Mouse (Mus musculus) left cerebral cortex, adult 18-20 months (tissue): ENCODE measurements around the gene Apol7c. TPM values are rescaled to one million over a fixed set of nuclear protein-coding genes. Genes with fewer than 3 reads are reported as not detected.
"Not testable (repeated sequence)": the region's sequence is repeated elsewhere in the genome, so short reads cannot be mapped to it uniquely, and the experiment has no call there.

Experiments used
- DNase-seq, 2 experiments: peaks; one replicate each; pipeline ENCODE4 v3.0.0; 2021 to 2022; ENCODE audit warnings: low spot score in 2 of 2, mixed read lengths in 1 of 2
- long read RNA-seq, 2 experiments: library from polyadenylated mRNA; stranded (forward); transcript quantifications; one replicate each; pipeline ENCODE4 v2.0.0; 2021
- total RNA-seq, 2 experiments: library from RNA; stranded (reverse); gene quantifications; 2 replicates each; pipeline ENCODE4 v1.2.3; 2021

Apol7c gene
- total RNA-seq: not detected
- long read RNA-seq, experiment 1: 0 reads
- long read RNA-seq, experiment 2: 0 reads

GRCm38 (mm10) chr15:77533216-77533615 lies at the start of gene Apol7c:
TSS of gene Apol7c (minus strand) at chr15:77533316.
- no peak for DNase-seq

- peak in 1 of 2 experiments; percentile 2 for DNase-seq
Measured at GRCm38 (mm10) chr15:77581681-77582080, 48.6 kb upstream of the Apol7c start.

GRCm38 (mm10) chr15:77579311-77579710 lies 46.2 kb upstream of the Apol7c start:
- DNase-seq: no peak

GRCm38 (mm10) chr15:77578801-77579200 lies 45.7 kb upstream of the Apol7c start:
- DNase-seq: no peak

- DNase-seq: no peak
Measured at GRCm38 (mm10) chr15:77563219-77563618, 30.1 kb upstream of the Apol7c start.

- no peak for DNase-seq
Measured at GRCm38 (mm10) chr15:77561792-77562191, 28.7 kb upstream of the Apol7c start, which contains the start of gene 1700025B11Rik. TSS of gene 1700025B11Rik (minus strand) at chr15:77561892.

GRCm38 (mm10) chr15:77539221-77539620 lies 6.1 kb upstream of the Apol7c start:
- not testable (repeated sequence) for DNase-seq

- DNase-seq: peak; percentile 22 to 25
Measured at GRCm38 (mm10) chr15:77523186-77523843, 9.8 kb downstream of the Apol7c start.

- DNase-seq: not testable (repeated sequence)
Measured at GRCm38 (mm10) chr15:77520596-77520995, 12.5 kb downstream of the Apol7c start.

- DNase-seq: not testable (repeated sequence)
Measured at GRCm38 (mm10) chr15:77507966-77508365, 25.1 kb downstream of the Apol7c start, which contains the start of gene Apol11a. TSS of gene Apol11a (plus strand) at chr15:77508271.

- not testable (repeated sequence) for DNase-seq
Measured at GRCm38 (mm10) chr15:77494694-77495093, 38.4 kb downstream of the Apol7c start.

GRCm38 (mm10) chr15:77493181-77493580 lies 39.9 kb downstream of the Apol7c start:
- not testable (repeated sequence) for DNase-seq

- no peak for DNase-seq
Measured at GRCm38 (mm10) chr15:77482140-77482794, 50.8 kb downstream of the Apol7c start.

- DNase-seq: not testable (repeated sequence)
Measured at GRCm38 (mm10) chr15:77476693-77477092, 56.4 kb downstream of the Apol7c start, which contains the start of gene Apol10a. TSS of gene Apol10a (plus strand) at chr15:77477047.

Other genes with a start within 250 kb of the Apol7c start
- gene Rbfox2, start 226.3 kb downstream of the Apol7c start, total RNA-seq: 100 to 1,000 TPM; 239 to 240 TPM
- under 1 TPM; 0.23 to 0.30 TPM for gene Apol7a, start 134.2 kb downstream of the Apol7c start, total RNA-seq
- gene Apol9a, start 122.2 kb downstream of the Apol7c start, total RNA-seq: not detected
- under 1 TPM; 0.30 to 0.40 TPM for gene Apol7b, start 85.8 kb downstream of the Apol7c start, total RNA-seq
- not detected for gene Apol10a, start 56.3 kb downstream of the Apol7c start, total RNA-seq
- not detected for gene Apol11a, start 25.0 kb downstream of the Apol7c start, total RNA-seq
- gene 1700025B11Rik, start 28.6 kb upstream of the Apol7c start, total RNA-seq: not detected
- gene Apol10b, start 62.8 kb upstream of the Apol7c start, total RNA-seq: under 1 TPM; 0.19 to 0.26 TPM
- gene Gm36245, start 65.9 kb upstream of the Apol7c start, total RNA-seq: not detected
- gene Apol11b, start 110.0 kb upstream of the Apol7c start, total RNA-seq: under 1 TPM in 1 of 2 experiments, not detected in 1; 0.26 TPM
- gene Apol7e, start 165.5 kb upstream of the Apol7c start, total RNA-seq: not detected
- gene Apol9b, start 195.7 kb upstream of the Apol7c start, total RNA-seq: not detected
- 1 to 10 TPM; 7.9 to 9.2 TPM for gene Apol8, start 223.7 kb upstream of the Apol7c start, total RNA-seq